Mouse (Mus musculus) liver, embryonic 14 days (tissue): ENCODE data around the gene Rtp4. TPM values are rescaled to one million over a fixed set of nuclear protein-coding genes. Genes with fewer than 3 reads are reported as not detected.

Source experiments
- polyA plus RNA-seq: library from polyadenylated mRNA; depleted of rRNA; stranded (reverse); fragments of >200 nt; gene quantifications from 2 replicates; pipeline ENCODE4 v1.2.3, GENCODE M21; 2012; rRNA removed

The Rtp4 gene
- 5.5 and 7.3 TPM in 2 replicates for polyA plus RNA-seq

GRCm38 (mm10) chr16:23520235-23520871 is at the start of gene Rtp4, which contains the start of gene Masp1:
Gene Rtp4 (plus strand): TSS chr16:23520291.
Gene Masp1 (minus strand): TSS chr16:23520815.

Other genes with a start within 250 kb of the Rtp4 start
- not detected in 2 replicates for gene Rtp1, start 91.2 kb upstream of the Rtp4 start, polyA plus RNA-seq
- gene Masp1, start 524 bp downstream of the Rtp4 start, polyA plus RNA-seq, result 11.1 and 12.7 TPM in 2 replicates